Mouse (Mus musculus) gastrocnemius, adult 18-20 months (tissue): ENCODE results near the gene Pip5k1b. TPM values are rescaled to one million over a fixed set of nuclear protein-coding genes. Genes with fewer than 3 reads are reported as not detected.

Experiments
- DNase-seq: peaks from one replicate; pipeline ENCODE4 v3.0.0; 2021; ENCODE audit warnings: low spot score
- total RNA-seq, 2 experiments: library from RNA; stranded (reverse); gene quantifications; 2 replicates each; pipeline ENCODE4 v1.2.3; 2021

Pip5k1b gene
- total RNA-seq, 2 experiments from 2014 or later: 0.34 to 0.50 TPM

- DNase-seq: no peak
These were observed 37.3 kb downstream of the Pip5k1b start for GRCm38 (mm10) chr19:24518384-24518783.

- no peak for DNase-seq
These were observed 38.6 kb downstream of the Pip5k1b start for GRCm38 (mm10) chr19:24517057-24517456.

GRCm38 (mm10) chr19:24515941-24516340 lies 39.7 kb downstream of the Pip5k1b start:
- no peak for DNase-seq

- DNase-seq: no peak
These were observed 40.7 kb downstream of the Pip5k1b start for GRCm38 (mm10) chr19:24514661-24515642.

GRCm38 (mm10) chr19:24513105-24513843 lies 42.4 kb downstream of the Pip5k1b start:
- no peak for DNase-seq

- no peak for DNase-seq
These were observed 43.7 kb downstream of the Pip5k1b start for GRCm38 (mm10) chr19:24511939-24512338.

GRCm38 (mm10) chr19:24509391-24509790 lies 46.3 kb downstream of the Pip5k1b start:
- DNase-seq: no peak

GRCm38 (mm10) chr19:24508087-24508767 lies 47.4 kb downstream of the Pip5k1b start:
- no peak for DNase-seq

GRCm38 (mm10) chr19:24502736-24503421 lies 52.8 kb downstream of the Pip5k1b start:
- DNase-seq: no peak

- no peak for DNase-seq
These were observed 54.1 kb downstream of the Pip5k1b start for GRCm38 (mm10) chr19:24501525-24501924.

GRCm38 (mm10) chr19:24500431-24500830 lies 55.2 kb downstream of the Pip5k1b start:
- DNase-seq: no peak

- DNase-seq: no peak
These were observed 56.4 kb downstream of the Pip5k1b start for GRCm38 (mm10) chr19:24499291-24499690.

- DNase-seq: no peak
These were observed 61.8 kb downstream of the Pip5k1b start for GRCm38 (mm10) chr19:24493887-24494286.

GRCm38 (mm10) chr19:24491824-24492223 lies 63.8 kb downstream of the Pip5k1b start:
- no peak for DNase-seq

GRCm38 (mm10) chr19:24490275-24490674 lies 65.4 kb downstream of the Pip5k1b start:
- DNase-seq: no peak

- DNase-seq: no peak
These were observed 69.0 kb downstream of the Pip5k1b start for GRCm38 (mm10) chr19:24486433-24487296.

- DNase-seq: no peak
These were observed 71.0 kb downstream of the Pip5k1b start for GRCm38 (mm10) chr19:24484612-24485194.

GRCm38 (mm10) chr19:24480916-24481315 lies 74.8 kb downstream of the Pip5k1b start:
- DNase-seq: no peak
